Mouse (Mus musculus): ENCODE measurements around the gene Calca. TPM values are rescaled to one million over a fixed set of nuclear protein-coding genes. Genes with fewer than 3 reads are reported as not detected.
"Not testable (repeated sequence)": the region's sequence is repeated elsewhere in the genome, so short reads cannot be mapped to it uniquely, and the experiment has no call there.

Calca gene
- total RNA-seq (2021) = not detected
- long read RNA-seq, experiment 1 = 0 reads
- long read RNA-seq, experiment 2 = 0 reads

DNA sequence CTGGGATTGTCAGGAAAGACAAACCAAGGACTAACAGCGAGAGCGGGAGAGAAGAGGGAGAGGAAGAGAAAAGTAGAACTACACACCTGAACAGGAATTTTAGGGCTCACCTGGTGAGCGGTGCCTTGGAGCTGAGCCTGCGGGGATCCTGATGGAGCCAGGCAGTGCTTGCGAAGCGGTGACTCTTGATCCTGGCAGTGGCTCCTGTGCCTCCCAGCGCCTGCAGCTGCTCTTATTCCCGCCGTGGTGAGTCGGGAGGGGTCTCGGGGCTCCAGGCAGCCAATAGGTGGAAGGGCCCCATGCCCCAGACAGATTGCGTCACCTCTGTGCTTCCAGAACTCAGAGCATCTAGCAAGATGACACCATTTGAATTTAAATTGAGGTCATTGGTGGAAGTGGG, at the start of gene Calca:
Gene Calca (minus strand): TSS at position 256 of the 400 bp plus-strand sequence.
- no peak for DNase-seq
- H3K4me3 ChIP-seq = peak within 1 kb of the TSS; percentile 68

DNA sequence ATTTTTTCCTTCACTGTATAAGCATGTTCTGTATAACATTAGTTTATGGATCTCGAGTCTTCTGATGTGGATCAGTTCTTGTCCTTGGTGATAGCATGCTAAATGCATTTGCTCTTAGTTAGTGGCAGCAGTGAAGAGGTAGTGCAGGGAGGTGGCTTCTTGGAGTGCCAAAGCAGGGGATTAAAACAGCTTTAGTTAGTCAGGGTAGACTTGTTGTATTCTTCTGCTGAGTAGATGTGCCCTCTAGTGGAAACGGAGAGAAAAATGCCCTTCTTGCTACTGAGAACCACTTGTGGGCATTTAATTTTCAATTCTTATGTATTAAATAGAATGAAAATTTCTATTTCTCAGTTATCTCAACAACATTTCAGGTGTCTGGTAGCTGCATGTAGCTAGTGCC, 36.5 kb upstream of the Calca start:
- Histone ChIP-seq H3K4me3 (no peak overlapping the region), H3K27ac (no peak overlapping the region)
- DNase-seq = no peak
- intact Hi-C loops (cut with DNase I) = loop anchor here (5.0 kb wide), 1 partner anchor 90 kb away; no protein-coding TSS in a partner anchor
- peak; percentile 52 for TF ChIP-seq CTCF (IDR thresholded peaks at IDR 0.05)

More for the DNA sequence above, at the start of gene Calca:
- no peak for TF ChIP-seq CTCF (IDR thresholded peaks at IDR 0.05)
- H3K27ac ChIP-seq = no peak within 1 kb of the TSS
- intact Hi-C loops (cut with DNase I) = no loop called here

DNA sequence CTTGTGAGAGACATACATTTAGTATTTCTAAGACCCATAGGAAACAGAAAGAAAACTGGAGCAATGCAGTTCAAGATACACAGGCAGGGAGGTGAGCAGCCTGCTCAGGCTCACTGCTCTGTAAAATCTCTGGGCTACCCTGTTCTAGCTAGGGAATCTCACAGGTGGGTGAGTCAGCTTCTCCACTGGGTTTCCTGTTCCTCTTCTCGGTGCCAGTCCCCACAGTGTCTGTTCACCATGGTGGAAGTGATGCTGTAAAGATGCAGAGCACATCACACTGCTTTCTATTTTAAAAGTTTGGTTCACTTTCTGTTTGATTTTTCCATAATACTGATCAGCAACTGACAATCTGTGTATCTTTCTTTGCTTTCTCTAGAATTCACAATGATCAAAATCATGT, 35.2 kb upstream of the Calca start:
- Histone ChIP-seq H3K27ac (no peak overlapping the region), H3K4me3 (no peak overlapping the region)
- intact Hi-C loops (cut with DNase I) = loop anchor here (5.0 kb wide), 1 partner anchor 89 kb away; no protein-coding TSS in a partner anchor
- DNase-seq = no peak
- no peak for TF ChIP-seq CTCF (IDR thresholded peaks at IDR 0.05)

DNA sequence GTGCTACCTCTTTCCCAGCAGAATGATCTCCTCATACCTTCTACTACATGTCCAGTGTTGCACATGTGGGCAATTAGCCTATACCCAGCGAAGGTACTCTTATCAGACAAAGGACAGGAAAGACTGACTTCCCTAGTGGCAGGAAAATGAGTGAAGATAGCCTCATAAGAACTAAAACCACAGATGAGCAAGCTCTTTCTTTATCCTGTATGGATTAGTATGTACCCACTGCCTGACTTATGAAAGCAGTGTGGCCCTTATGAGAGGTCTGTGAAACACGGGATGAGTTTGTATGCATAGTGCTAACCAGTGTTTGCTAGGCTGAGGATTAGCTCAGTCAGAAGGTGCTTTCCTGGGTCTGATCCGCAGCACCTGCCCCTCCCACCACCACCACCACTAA, 13.6 kb upstream of the Calca start:
- H3K4me3 ChIP-seq = no peak overlapping the region
- intact Hi-C loops (cut with DNase I) = no loop called here
- H3K27ac ChIP-seq = no peak overlapping the region
- no peak for DNase-seq
- TF ChIP-seq CTCF (IDR thresholded peaks at IDR 0.05) = no peak

DNA sequence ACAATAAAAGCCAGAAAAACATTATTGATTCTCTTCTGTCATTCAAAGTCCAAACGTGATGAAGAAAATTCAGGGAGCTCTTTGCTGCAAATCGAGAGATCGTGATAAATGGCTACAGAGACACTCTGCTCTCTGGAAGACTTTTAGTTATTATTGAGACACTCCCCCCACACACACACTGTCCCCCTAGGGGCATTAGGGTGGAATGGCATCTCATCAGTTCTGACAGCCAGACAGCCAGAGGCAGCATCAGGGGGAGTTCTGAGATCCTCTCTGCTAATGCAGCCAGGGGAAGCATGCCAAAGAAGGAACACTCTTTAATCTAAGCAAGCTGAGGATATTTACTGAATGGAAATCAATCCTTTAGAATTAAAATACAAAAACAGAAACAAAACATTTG, 12.6 kb upstream of the Calca start:
- H3K27ac ChIP-seq = no peak overlapping the region
- intact Hi-C loops (cut with DNase I) = no loop called here
- no peak overlapping the region for H3K4me3 ChIP-seq
- DNase-seq = no peak
- TF ChIP-seq CTCF (IDR thresholded peaks at IDR 0.05) = peak; percentile 18; the same call in 1 of the 2 replicates

DNA sequence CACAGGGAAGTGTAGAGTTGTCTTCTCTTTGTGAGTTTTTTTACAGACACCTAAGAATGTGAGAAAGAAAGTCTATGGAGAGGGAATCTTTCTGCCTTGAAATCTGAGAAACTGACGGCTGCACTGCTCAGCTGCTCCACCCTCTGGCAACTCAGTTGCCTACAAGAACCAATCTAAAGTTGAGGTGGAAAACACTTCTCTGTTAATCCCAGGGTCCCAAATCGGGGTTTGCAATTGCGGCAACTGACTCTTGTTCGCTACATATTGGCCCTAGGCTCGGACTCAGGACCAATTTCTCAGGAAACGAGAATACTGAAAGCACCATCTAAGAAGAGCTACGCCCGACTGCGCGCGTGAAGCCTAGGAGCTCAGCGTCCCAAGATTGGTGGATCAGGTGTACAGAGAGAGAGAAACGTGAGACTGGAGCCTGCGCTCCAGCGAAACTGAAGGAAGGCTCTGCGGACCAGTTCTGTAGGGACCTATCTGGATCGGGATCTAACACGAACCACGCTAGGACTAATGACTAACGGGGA, 522 bp downstream of the Calca start:
- no peak for DNase-seq
- intact Hi-C loops (cut with DNase I) = no loop called here
- TF ChIP-seq CTCF (IDR thresholded peaks at IDR 0.05) = peak; percentile 62
- Histone ChIP-seq H3K27ac (no peak overlapping the region), H3K4me3 (peak overlapping the region; percentile 68)

DNA sequence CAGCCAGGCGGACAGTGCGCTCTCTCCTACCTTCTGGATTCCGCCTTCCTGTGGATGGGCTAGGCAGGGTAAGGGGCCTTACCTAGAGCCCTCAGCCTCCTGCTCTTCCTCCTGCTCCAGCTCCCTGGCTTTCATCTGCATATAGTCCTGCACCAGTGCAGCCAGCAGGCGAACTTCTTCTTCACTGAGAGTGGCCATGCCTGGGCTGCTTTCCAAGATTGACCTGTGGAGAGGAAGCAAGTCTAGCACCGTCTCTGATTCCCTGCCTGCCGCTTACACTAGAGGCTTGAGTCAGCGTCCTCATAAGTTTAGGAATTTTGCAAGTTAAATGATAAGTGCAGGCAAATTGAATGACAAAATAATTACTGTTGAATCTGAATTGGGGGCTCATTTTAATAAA, 1.8 kb downstream of the Calca start:
- no peak overlapping the region for H3K27ac ChIP-seq
- no peak for TF ChIP-seq CTCF (IDR thresholded peaks at IDR 0.05)
- no peak overlapping the region for H3K4me3 ChIP-seq
- no peak for DNase-seq
- intact Hi-C loops (cut with DNase I) = no loop called here

DNA sequence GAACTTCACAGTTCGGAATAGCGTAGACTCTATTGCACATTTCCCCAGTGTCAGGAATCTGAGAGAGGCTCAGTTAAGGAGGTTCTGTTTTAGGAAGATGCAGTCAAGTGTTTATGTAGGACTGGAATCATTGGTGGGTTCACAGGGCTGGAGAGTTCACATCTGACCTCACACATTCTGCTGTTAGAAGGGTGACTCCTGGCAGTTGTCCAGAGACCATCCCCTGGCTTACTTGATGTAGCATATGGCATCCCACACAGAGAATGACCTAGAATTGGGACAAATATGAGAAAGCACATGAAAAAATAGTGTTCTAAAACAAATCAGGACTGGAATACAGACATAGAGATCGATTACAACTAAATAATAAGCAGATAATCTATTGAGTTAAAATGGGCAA, 10.2 kb downstream of the Calca start:
- no peak for DNase-seq
- Histone ChIP-seq H3K27ac (no peak overlapping the region), H3K4me3 (no peak overlapping the region)
- no peak for TF ChIP-seq CTCF (IDR thresholded peaks at IDR 0.05)
- intact Hi-C loops (cut with DNase I) = no loop called here

DNA sequence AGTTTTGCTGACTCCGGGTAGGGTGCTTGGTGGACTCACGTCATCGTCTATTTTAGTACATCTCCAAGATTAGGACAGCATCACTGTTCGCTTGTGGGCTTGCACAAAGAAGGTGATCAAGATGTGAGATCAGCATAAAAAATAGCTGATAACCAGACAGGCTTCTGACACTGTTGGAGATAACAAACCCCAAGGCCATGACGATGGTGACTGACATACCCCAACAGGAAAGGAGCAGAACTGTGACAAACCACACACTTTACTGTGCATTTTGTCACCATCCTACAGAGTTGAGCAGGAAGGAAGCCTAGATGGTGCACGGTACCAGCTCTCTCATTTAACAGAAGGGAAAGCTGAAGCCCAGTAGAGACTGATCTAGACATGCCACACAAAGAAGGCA, 19.4 kb downstream of the Calca start:
- TF ChIP-seq CTCF (IDR thresholded peaks at IDR 0.05) = no peak
- intact Hi-C loops (cut with DNase I) = no loop called here
- H3K4me3 ChIP-seq = no peak overlapping the region
- DNase-seq = no peak
- H3K27ac ChIP-seq = no peak overlapping the region

DNA sequence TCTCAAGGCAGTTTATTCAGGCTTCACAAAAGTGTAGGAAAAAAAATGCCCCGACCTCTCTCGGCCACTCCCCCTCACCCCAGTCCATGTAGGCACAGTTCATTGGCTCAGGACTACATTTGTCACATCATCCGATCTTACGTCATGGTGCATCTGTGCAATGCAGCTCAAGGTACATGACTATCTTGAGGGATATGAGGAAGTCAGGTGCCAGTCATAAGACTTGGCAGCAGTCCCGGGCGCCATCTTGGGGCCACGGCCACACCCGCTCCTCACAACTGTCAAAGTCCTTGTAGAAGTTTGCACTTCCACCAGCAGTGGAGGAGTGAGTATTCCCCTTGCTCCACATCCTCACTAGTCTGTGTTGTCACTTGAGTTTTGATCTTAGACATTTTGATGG, 41.8 kb downstream of the Calca start:
- H3K27ac ChIP-seq; H3K4me3 ChIP-seq; intact Hi-C loops (cut with DNase I); DNase-seq: not testable (repeated sequence)

DNA sequence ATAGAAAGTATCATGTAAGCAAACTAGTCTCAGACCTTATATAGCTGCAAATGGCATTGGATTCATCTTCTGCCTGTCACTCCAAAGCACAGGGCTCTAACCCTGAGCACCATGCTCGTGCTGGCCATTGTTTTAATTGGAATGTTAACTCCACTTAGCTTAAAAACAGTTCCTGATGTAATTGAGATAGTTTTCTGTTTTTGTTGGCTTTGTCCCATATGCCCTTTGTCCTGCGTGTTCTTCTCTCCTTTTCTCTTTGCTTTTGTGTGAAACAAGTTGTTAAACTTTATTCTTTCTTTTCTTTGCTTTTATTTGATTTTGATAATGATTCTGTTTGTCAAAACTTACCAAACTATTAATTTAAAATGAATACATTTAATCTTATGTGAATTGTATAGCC, 53.7 kb downstream of the Calca start:
- intact Hi-C loops (cut with DNase I) = loop anchor here (2.0 to 10.0 kb wide), 3 partner anchors 90 to 234 kb away; no protein-coding TSS in a partner anchor
- no peak for DNase-seq
- H3K4me3 ChIP-seq = no peak overlapping the region
- TF ChIP-seq CTCF (IDR thresholded peaks at IDR 0.05) = no peak
- no peak overlapping the region for H3K27ac ChIP-seq

Other genes with a start within 250 kb of the Calca start
- gene Pde3b, start 221.1 kb downstream of the Calca start, total RNA-seq (2021) = 1 to 10 TPM; 3.2 to 4.7 TPM
- under 1 TPM; 0.20 TPM for gene Cyp2r1, start 73.4 kb downstream of the Calca start, total RNA-seq (2021)
- gene Calcb, start 82.3 kb upstream of the Calca start, total RNA-seq (2021) = not detected
- gene Insc, start 107.3 kb upstream of the Calca start, total RNA-seq (2021) = 1 to 10 TPM in 1 of 2 experiments, under 1 TPM in 1; 0.48 to 1.9 TPM

Data from gastrocnemius, adult 2 months (tissue).